Mouse (Mus musculus): ENCODE measurements around the gene Myh6.
"Not testable (repeated sequence)": the region's sequence is repeated elsewhere in the genome, so short reads cannot be mapped to it uniquely, and the experiment has no call there.

Myh6 gene

GRCm38 (mm10) chr14:54966320-54966977, at the start of gene Myh6:
TSS of gene Myh6 (minus strand) at chr14:54966927.
- no peak for DNase-seq (ENCODE audit: extremely low spot score, low spot score)

- DNase-seq (ENCODE audit: extremely low spot score, low spot score) = no peak
These were observed 49.0 kb upstream of the Myh6 start for GRCm38 (mm10) chr14:55015767-55016111.

DNA sequence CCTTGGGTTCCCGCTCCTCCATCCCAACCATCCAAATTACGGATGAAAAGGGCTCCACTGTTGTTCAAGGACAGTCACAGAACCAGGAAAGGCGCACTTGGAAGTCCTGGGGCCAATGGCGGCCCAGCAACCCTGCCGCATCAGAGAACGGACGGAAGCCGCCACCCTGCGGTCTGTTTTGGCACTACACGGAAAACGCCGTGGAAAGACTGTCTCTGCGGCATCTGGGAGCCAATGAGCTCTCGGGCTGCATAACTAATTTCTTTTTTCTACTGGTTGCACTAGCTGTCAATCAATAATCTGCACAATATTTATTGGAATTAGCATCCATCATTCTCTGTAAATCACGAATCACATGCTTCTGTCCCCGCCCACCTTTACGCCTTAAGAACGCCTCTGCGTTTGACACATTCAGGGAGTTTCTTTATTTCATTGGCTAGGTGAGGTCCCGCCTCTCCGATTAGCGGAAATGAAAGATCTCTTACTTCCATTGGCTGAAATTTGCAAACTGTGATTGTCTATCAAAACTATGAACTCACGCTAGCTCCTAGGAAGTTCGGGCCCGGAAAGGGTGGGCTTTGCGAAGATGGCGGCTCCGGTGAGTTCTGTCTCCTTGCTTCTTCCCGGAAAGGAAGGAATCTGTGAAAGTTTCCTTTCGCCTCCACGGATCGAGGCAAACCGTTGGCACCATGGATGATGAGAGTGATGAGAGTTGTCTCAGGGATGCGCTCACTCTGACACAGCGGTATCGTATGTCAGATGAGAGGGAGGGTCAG, 48.5 kb upstream of the Myh6 start, which contains the start of gene Ngdn:
Ngdn (plus strand) TSS at position 464 of the 776 bp plus-strand sequence.
- peak; percentile 99 for DNase-seq (ENCODE audit: extremely low spot score, low spot score)

- no peak for DNase-seq (ENCODE audit: extremely low spot score, low spot score)
These were observed 47.9 kb upstream of the Myh6 start for GRCm38 (mm10) chr14:55014591-55014990.

- DNase-seq (ENCODE audit: extremely low spot score, low spot score) = peak; percentile 30
These were observed 44.4 kb upstream of the Myh6 start for GRCm38 (mm10) chr14:55011116-55011515.

DNA sequence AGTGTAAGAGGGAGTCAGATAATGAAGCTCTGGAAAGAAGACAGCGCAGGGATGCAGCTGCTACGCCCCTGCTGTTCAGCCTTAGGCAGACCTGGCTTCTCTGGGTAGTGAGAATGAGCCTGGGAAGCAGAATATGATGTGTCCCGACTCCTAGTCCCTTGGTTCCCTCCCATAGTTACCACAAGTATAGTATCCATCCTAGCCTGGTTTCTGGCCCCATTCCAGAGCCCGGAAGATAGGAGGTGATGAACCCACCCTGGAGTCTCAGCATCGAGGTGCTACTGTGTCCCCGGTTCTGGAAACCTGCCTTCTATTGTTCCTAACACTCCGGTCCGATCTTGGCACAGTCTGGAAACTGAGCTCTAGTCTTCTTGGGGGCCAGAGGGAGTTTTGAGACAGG, 41.7 kb upstream of the Myh6 start:
- DNase-seq (ENCODE audit: extremely low spot score, low spot score) = no peak

DNA sequence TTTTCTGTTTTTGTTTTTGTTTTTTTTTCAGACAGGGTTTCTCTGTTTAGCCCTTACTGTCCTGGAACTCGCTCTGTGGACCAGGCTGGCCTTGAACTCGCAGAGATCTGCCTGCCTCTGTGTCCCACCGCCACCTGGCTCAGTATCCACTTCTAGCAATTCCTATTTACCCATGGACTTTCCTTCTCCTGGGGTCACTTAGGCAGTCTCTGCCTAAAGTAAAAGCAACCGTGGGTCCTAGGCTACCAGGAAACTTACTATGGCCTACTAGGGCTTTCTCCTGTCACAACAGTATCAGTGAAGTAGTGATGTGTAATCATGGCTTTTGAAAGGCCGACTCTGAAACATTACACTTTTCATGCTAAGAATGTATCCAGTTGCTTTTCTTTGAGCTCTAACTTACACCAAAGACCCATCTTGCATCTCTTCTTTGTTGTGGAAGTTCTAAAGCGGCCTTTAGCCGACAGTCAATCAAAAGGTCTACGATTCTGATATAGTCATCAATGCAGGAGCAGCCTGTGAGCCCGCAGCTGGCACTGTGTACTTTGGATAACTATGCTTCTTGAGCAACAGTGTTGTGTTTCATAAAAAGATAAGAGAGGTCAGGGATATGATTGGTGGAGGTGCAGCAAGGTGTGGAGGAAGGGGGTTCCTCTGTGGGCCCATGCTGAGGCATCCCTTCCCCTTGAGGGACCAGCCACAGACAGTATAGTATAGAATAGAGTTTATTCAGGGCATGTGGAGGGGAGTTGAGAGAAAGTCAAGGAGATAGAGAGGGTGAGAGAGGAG, 40.6 kb upstream of the Myh6 start:
- no peak for DNase-seq (ENCODE audit: extremely low spot score, low spot score)

DNA sequence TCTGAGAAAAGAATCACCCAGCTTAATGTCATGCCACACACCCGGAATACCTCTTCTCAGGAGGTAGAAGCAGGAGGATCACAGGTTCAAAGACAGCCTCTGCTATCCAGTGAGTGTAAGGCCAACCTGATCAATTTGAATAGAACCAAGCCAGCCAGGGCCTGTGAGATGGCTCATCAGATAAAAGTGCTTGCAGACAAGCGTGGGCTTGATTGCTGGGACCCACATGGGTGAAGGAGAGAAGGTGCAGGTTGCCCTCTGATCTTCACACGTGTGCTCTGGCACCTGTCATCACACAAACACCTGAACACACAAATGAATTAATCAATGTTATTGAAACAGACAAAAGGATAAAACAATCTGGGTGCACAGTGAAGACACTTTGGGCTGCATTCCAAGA, 39.8 kb upstream of the Myh6 start:
- no peak for DNase-seq (ENCODE audit: extremely low spot score, low spot score)

DNA sequence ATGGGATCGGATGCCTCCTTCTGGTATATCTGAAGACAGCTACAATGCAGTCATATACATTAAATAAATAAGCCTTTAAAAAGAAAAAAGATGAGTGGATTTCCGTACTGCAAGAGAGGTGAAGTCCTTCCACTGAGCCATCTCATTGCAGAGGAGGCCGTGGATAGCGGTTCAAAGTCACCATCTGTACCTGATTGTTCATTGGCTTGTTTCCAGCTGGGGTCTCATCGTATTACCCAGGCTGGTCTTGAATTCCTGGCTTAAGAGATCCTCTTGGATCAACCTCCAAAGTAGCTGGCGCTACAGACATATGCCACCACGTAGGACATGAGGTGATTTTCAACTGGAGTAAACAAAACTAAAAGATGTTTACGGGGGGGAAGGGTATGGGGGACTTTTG, 39.2 kb upstream of the Myh6 start:
- DNase-seq (ENCODE audit: extremely low spot score, low spot score) = no peak

GRCm38 (mm10) chr14:55005506-55005905, 38.8 kb upstream of the Myh6 start:
- DNase-seq (ENCODE audit: extremely low spot score, low spot score) = no peak

- DNase-seq (ENCODE audit: extremely low spot score, low spot score) = no peak
These were observed 37.4 kb upstream of the Myh6 start for GRCm38 (mm10) chr14:55003878-55004855.

GRCm38 (mm10) chr14:55002687-55003120, 36.0 kb upstream of the Myh6 start:
- DNase-seq (ENCODE audit: extremely low spot score, low spot score) = no peak

DNA sequence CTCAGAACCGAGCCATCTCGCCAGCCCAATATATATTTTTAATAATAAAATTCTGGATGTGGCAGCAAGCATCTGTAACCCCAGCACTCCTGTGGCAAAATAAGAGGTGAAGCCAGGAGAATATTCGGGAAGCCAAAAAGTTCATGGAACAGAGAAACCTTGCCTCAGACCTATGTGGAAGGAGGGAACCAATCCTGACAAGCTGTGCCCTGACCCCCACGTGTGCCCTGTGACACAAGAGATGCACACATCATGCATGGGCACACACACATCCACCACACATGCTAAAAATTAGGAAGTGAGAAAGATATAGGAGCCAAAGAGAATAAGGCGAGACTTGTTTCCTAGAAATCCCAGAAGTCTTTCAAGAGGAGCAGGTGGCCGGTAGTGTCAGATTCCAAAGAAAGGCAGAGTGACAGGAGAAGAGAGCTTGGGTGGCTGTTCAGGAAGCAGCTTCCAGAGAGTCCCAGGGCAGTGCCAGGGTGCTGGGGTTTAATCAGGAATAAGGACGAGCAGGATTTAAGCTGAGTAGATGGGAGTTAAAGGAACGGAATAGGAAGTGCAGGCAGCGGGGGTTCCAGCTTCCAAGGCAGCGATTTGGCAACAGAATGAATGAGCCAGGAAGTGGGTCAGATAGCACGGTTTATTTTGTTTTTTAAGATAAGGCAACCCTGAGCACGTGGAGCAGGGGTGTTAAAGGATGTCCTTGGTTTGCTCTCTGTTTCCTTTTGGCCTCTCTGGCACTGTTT, 35.4 kb upstream of the Myh6 start:
- no peak for DNase-seq (ENCODE audit: extremely low spot score, low spot score)

DNA sequence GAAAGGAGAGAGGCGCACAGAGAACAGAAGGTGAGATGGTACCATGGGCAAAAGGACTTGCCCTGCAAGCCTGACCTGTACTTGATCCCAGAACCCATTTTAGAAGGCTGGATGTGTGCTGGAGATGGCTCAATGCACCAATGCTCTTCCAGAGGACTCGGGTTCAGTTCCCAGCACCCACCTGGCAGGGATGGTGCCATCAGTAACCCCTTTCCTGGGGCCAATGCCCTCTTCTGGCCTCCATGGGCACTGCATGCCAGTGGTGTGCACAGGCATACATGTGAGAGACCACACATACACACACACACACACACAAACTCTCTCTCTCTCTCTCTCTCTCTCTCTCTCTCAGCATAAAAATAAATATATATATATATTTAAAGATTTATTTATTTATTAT, 34.7 kb upstream of the Myh6 start:
- no peak for DNase-seq (ENCODE audit: extremely low spot score, low spot score)

DNA sequence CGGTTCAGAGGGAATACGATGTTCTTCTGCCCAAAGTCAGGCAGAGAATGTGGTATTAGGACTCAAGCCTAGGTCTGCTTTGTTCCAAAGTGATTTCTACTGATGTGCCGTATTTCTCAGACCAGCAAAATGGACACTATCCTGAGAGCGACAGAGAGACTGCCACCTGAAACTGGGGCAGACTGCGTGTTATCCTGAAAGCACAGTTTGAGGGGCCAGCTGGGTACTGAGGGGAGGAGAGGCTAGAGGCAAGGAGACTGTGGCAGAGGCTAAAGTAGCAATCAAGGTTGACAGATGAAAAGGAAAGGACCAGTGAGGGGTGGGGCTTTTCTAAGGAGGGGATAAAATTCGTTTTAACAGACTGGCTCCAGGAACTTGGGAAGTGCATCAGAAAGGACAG, 34.1 kb upstream of the Myh6 start:
- no peak for DNase-seq (ENCODE audit: extremely low spot score, low spot score)

DNA sequence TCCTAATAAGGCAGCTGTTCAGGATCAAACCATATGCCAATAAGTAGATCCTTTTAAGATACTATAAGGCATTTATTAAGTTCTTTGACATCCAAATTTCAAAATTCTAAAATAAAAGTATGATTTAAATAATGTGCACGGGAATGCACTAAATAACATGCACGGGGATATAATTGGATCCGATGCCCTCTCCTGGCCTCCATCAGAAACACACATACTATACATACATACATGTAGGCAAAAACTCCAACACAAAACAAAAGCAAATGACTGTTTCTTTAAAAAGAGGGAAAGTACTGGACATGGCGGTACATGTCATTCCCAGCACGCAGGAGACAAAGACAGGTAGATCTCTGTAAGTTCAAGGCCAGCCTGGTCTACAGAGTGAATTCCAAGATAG, 33.1 kb upstream of the Myh6 start:
- DNase-seq (ENCODE audit: extremely low spot score, low spot score) = not testable (repeated sequence)

DNA sequence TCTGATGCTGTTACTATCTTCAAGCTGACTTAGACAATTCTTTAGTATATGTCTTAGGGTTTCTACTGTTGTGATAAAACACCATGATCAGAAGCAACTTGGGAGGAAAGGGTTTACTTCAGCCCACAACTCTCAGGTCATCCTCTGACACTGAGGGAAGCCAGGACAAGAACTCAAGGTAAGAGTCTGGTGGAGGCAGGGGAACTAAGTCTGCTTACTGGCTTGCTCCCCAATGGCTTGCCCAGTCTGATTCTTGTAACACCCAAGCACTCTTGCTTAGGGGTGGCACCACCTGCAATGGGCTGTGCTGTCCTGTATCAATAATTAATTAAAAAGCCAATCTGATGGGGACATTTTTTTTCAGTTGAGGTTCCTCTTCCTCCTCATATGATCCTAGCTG, 32.0 kb upstream of the Myh6 start:
- DNase-seq (ENCODE audit: extremely low spot score, low spot score) = no peak

GRCm38 (mm10) chr14:54997297-54997696, 30.6 kb upstream of the Myh6 start:
- DNase-seq (ENCODE audit: extremely low spot score, low spot score) = no peak

GRCm38 (mm10) chr14:54996793-54997192, 30.1 kb upstream of the Myh6 start:
- no peak for DNase-seq (ENCODE audit: extremely low spot score, low spot score)

DNA sequence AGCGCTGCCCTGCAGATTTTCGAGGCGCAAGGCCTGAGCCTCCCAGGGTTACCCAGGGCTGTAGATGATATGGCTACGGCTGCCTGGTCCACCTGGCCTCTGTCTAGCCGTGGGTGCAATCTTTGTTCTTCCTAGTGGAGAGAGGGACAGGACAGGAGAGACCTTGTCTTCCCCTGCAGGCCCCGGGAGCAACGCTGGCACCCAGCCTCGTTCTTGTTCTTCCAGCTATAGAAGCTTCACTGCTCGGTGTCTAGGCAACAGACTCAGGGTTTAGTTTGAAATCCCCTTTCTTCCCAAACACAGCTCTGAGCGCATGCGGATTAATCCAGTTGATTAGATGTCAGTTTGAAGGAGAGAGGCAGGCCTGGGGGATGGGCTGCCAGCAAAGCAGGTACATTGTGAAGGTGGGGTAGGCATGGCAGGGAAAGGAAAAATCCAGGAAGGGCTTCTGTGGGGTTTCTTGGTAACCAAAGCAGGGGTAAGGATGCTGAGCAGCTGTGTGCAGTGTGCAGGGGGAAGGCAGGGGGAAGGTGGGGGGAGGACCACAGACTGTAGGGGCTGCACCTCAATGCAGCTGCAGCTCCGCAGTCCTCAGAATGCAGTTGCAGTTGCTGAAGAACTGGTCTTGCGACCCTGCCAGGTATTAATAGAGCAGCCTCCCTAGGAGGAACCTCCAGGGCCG, 28.9 kb upstream of the Myh6 start:
- no peak for DNase-seq (ENCODE audit: extremely low spot score, low spot score)

Data from neural tube, embryonic 10.5 days (tissue).